Mouse (Mus musculus) gastrocnemius, adult 18-20 months (tissue): ENCODE data around the gene Fads6. TPM values are rescaled to one million over a fixed set of nuclear protein-coding genes. Genes with fewer than 3 reads are reported as not detected.
A peak's percentile ranks its signal among the peaks of the same experiment; 100 is the strongest.

Source experiments
- DNase-seq: peaks from one replicate; pipeline ENCODE4 v3.0.0; 2021; ENCODE audit warnings: low spot score
- total RNA-seq, 2 experiments: library from RNA; stranded (reverse); gene quantifications; 2 replicates each; pipeline ENCODE4 v1.2.3; 2021

Fads6 gene
- total RNA-seq, 2 experiments from 2014 or later = 4.7 to 6.0 TPM

DNA sequence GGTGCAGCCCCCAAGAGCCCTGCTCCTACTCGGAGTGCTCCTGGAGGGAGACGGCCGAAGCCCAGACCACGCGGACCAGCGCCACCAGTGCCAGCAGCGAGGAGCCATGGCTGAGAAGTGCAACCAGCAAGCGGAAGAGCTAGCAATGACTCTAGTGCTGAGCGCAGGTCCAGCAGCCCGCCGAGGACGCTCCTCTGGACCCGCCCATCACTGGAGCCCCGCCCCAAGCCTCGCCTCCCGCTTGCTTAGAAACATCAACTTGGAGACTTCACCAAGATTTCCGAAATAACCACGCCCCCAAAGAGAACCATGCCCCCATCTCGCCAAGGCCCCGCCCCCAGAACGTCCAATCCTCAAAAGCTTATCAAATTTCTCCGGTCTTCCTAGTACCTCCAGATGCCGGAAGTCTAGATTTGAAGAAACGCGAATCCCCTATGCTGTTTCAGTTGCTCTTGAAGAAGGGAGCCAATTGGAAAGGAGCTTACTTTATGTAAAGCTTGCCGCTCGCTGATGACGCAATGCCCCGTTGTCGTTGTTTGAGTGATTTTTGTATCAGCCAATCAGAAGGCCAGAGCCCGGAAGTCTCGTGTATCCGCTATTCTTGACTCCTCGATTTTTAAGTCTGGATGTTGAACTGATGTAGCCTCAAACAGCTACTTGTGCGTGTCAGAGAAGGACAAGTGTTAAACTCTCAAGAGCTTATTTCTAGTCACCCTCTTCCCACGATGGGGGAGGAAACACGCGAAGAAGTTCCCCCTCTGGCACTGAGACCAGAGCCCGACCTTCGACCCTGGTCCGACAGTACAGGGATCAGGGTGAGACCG lies 20.5 kb downstream of the Fads6 start, which contains the start of gene Fdxr:
Gene Fdxr (minus strand): TSS at position 271 of the 824 bp plus-strand sequence.
- DNase-seq = peak; percentile 99

DNA sequence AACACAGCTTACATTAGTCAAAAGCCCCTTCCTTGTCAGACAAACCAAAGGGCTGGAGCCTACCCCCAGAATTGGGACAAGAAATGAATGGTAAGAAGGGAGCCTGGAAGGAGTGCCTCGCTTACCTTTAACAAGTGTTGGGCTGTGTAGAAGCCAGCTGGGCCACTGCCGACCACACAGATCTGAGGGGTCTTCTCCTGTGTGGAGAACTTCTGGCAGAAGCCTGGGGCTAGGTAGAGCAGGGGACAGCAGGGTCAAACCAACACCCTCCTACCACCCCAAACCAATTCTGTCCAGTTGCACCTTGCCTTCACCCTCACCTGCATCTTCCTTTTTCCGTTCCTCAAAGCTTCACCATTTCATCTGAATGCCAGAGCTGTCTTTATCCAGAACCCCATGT lies 21.5 kb downstream of the Fads6 start:
- no peak for DNase-seq

DNA sequence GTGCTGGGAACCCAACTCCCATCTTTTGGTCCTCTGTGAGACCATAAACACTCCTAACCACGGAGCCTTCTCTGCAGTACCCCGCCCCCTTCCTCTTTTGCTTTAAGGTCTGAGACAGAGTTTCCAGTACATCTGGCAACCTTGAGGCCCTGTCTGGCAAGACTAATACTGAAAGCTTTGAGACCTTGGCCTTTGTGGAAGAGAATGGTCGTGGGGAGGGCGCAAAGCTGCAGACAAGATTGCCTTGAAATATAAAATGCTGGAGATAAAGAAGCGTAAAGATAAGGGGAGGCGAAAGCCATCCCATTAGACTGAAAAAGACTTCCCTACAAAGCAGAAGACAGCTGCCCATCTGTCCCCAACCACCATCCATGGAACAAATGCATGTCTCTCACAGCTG lies 22.0 kb downstream of the Fads6 start:
- no peak for DNase-seq

DNA sequence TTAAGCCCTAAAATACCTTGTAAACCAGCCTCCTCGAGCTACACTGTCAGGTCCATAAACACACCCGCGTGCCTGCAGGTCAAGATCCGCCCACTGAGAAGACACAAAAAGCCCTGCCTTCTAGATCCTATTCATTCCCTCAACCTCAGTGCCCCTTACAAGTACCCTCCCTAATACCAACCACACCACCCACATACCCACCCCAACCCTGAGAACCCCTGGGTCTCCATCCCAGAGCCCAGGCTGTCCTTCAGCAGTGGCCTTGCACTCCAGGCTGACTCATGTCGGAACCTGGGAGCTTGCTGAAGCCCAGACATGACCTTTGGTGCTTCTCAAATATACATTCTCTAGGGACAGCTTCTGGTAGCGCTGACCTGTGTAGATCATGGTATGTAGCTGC lies 22.7 kb downstream of the Fads6 start:
- no peak for DNase-seq

GRCm38 (mm10) chr11:115274178-115274577 lies 23.3 kb downstream of the Fads6 start:
- no peak for DNase-seq

DNA sequence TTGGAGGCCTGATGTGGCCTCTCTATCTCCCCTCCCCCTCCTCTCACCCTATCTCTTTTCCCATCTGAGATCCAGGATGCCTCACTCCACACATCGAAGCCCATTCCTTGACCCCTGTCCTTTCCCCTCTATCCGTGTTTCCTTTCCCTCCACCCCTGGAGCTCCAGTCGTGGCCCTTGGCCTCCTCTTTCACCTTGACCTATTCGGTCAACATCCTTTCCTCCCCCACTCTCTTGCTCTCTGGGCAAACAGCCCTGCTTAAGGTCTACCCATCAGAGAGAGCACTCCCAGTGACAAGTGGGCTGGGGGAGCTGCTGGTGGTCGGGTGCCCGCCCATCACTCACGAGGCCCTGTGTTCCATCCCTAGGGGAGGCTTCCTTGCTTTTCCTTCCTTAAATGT lies 23.7 kb downstream of the Fads6 start:
- no peak for DNase-seq

DNA sequence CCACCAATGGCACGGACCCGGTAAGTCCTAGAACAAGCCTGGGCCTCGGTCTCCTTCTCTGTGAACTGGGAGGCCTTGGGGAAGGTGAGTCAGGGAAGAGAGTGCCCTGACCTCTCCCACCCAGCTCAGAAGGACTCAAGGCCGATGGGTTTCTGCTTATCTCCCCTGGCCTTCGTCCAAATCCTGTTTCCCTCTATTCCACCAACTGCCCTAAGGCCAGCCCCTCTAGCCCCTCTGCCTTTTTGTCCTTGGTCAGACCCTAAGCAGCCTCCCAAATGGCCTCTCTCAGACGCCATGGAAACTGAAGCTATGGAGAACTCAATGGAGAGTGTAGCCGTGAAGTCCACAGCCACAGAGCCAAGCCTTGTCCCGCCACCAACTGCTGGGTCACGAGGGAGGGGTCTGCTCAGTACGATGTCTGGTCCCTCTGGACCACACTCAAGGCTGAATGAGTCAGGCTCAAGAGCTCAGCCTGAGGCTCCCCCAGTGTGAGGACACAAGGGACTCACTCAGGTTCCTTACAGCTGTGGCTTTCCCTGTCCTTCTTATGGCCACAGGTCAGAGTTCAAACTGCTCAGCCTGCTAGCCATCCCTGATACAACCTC lies 24.5 kb downstream of the Fads6 start:
- DNase-seq = no peak

DNA sequence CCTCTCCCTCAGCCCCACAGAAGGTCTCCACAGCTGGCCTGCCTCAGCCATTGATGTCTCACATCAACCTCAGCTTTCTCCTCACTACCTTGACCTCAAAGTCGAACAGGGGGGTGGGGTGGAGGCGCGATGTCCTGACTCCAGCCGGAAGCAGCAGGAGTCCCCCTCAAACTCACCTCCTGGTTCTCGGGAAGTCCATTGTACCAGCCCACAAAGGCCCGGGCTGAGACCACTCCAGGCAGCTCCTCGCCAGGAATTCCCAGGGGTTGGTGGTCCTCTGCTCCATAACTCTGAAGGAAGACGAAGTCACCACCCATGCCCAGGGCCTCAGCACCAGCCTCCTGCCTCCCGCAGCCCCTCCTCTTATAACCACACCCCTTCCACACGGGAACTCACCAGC lies 26.0 kb downstream of the Fads6 start:
- DNase-seq = no peak

DNA sequence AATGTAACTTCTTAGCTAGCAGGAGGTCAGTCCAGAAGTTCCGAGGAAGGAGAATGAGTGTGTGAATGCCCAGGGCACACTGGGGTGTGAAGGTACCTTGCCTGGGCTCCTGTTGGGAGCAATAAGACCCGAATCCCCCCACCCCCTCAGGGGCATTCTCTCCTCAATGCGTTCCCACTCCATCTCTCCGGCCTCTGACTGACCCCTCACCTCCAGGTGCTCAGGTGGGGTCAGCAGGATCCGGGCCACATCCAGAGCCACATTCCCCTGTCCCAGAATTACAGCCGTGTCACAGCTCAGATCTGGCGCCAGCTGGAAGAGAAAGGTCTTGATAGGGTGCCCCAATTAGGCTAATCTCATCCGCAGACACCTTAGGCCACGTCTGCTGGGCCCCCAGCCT lies 26.4 kb downstream of the Fads6 start:
- no peak for DNase-seq

DNA sequence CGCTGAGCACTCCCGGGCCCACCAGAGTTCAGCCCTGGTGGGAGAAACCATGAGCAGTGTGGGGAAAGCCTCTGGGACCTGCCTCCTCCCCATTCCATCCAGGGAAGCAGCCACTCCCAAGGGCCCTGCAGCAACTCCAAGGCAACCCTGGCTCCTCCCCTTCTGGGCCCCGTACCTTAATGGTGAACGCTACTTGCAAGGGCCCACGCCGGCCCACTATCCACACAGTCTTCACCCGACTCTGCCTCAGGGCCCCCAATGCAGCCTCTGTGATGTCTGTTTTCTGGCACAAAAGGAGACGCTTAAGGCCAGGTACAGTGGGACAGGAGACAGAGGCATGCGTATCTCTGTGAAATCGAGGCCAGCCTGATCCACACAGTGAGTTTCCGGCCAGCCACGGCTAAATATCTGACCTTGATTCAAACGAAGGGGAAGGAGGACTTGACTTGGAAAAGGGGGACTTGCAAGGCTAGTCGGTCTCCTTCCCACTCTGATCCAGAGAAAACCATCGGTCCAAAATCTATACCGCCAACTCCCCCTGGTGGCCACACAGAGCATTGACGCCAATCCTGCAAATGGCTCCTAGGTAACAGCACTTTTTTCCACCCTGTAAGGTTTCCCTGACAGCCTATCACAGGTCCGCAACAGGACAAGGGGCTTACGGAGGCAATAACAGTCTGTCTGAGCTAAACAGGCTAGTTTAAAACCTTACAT lies 27.2 kb downstream of the Fads6 start:
- peak; percentile 82 for DNase-seq

DNA sequence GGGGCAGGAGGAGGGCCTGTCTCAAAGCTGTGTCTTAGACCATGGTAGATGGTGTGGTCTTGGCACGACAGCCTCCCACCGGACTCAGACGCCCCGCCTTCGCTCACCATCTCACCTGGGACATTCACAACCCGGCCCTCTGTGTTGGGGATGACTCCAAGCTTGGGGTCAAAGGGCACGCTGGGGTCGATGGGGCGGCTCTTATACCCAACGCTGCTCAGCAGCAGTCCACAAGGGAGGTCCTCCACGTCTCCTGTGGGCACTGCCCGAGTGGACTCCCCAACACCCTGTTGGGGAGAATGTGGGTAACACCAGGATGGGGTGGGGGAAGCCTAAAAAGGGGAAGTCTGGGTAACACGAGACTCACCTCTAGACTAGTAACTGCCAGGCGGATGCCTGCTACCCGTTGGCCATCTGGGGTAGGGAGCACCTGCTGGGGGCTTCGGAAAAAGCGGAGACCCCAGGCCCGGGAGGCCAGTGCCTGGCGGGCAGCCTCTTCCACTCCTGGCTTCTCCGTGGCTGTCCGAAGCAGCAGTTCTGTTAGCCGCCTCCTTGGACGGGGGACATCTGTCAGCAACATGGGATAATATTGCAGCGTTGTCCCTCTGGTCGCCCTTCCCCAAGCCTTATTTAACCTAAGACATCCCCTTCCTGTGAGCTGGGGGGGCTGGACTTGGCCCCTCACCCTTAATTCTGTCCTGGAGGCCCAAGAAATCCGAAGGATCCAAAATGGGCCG lies 28.0 kb downstream of the Fads6 start:
- no peak for DNase-seq

GRCm38 (mm10) chr11:115267958-115268357 lies 29.5 kb downstream of the Fads6 start:
- no peak for DNase-seq

DNA sequence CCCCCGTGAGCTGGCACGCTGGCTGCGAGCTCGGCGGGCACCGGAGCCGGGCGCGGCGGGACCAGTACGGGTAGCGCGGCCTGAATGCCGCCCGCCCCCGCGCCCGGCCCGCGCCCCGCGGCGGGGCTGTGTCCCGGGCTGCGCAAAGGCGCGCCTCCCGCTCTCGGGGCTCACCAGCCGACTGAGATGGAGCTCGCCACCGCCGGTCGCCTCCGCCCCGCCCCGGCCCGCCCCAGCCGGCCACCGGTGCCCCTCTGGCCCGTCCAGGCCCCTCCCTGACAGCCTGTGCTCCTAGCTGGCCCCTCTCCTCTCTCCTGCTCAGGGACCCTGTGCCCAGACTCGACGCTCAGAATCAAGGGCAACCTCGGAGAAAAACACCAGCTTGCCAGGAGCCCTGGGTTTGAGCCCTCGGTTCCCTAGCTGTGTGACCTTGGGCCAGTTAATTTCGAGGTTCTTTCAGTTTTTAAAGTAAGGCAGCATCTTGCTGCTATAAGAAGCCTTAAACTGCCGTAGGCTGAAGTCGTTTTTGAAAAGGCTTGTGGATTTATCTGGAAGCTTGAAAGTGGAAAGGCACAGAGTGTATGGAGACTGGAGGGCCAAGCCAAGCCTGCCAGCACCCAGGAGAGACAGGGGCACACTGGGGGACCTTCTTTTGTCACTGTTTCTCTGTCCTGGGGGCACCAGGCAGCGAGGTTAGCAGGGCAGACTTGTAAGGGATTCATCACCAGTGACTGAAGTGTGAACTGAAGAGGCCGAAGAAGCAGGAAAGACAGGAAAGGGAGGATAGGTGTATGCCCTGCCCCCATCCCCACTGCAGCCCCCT lies 30.2 kb downstream of the Fads6 start, which contains the start of gene Grin2c:
Gene Grin2c (minus strand): TSS at position 183 of the 823 bp plus-strand sequence.
- no peak for DNase-seq

- no peak for DNase-seq
Measured at GRCm38 (mm10) chr11:115266400-115266778, 31.1 kb downstream of the Fads6 start.

DNA sequence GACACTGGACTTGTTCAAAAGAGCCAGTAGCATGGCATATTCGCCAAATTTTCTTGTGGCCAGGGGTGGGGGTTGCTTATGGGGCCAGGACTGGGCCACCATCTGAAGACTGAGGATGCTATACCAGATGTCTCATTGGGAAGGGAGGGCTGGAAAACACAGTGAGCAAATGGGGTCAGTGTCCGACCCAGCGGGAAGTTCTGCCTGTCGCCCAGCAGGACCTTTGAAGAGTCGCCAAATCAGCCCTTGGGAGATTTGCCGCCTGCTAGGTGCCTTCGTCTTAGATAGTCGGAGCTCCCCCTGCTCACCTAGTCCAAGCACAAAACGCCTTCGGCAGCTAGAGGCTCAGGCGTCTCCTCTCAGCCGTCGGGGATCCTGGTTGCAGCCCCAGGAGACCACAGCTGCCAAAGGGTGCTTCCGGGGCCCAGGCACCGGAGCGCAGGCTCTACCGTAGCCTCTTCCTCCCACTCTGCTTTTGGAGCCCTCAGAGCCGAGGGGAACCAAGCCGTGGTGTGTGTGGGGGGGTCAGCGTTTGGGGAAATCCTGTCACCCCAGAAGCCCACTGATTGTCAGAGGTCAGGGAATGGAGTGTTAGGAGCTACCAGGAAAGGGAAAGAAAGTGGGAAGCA lies 31.6 kb downstream of the Fads6 start:
- no peak for DNase-seq

DNA sequence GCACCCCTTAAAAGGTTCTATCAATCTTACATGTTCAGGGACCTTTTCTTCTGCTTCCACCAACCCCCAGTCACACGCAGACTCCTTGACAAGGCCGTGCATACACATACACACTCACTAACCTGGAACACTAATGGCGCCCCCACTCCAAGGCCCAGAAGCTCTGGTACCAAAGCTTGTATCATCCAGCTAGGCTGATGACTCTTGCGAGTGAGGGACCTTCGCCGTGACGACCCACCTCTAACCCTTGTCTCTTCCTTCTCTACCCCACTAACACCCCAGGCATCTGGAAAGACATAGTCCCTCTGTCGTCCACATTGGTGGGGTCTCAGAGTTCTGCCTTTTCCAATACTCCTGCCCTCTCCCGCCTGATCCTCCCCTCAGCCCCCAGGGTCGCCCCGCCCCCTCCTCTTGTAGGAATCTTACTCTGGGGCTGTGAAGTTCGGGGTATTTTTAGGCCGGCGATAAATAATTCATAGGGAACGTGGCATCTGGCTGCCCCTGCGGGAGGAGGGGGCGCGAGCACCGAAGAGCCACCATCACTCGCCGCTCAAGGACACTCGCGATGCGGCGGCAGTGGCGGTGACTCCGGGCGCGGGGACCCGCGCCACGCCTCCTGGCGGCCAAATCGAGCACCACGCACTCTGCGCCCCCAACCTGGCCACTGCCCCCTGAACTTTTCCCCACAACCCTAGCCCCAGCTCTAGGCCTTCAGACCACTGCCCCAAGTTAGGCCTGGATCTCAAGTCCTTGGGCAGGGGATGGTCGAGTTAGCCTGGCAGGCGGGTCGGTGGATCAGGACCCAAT lies 32.4 kb downstream of the Fads6 start:
- DNase-seq = no peak

DNA sequence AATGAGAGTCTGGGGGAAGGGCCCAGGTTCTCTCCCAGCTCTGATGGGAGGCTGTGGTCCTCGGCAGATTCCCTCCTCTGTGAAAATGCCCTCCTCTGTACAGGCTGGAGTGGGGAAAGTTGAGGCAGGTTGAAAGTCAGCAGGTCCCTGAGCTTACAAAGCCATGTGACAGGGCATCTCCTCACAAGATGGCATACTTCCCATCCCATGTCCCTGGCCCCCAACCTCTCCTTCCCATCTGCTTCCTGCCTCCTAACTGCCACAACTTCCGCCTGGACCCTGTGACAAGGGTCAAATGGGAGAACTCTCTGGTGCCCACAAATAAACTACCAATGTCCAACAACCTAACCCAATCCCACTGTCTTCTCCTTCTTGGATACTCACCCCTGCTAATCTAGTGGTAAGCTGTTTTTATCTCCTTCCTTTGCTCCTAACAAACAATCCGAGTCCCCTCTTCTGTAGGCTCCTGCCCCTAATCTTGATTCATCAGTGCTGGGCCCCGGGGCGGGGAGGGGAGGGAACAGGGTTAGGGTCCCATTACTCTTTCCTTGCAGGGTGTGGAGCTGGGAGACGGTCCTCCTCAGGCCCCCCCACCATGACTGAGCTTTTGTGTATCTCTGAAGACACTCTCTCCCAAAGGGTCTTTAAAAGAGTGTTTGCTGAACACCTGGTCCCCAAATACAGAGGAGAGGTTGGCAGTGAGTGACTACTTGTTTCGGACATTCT lies 33.2 kb downstream of the Fads6 start:
- DNase-seq = no peak

- no peak for DNase-seq
Measured at GRCm38 (mm10) chr11:115262954-115263353, 34.5 kb downstream of the Fads6 start.

- no peak for DNase-seq
Measured at GRCm38 (mm10) chr11:115259134-115259533, 38.3 kb downstream of the Fads6 start.
